Mouse (Mus musculus) adrenal gland (tissue): ENCODE measurements around the gene Adam30.
"Not testable (repeated sequence)": the region's sequence is repeated elsewhere in the genome, so short reads cannot be mapped to it uniquely, and the experiment has no call there.

Source experiments
- intact Hi-C: fragments of 180-260 bp; cut with DNase I; formaldehyde crosslinking; loops from one replicate; pipeline ENCODE4 v1.15.1; 2025
- long read RNA-seq, 2 experiments: library from polyadenylated mRNA; unstranded; transcript quantifications; one replicate each; pipeline ENCODE4 v2.0.0; 2020; ENCODE audit warnings: borderline replicate concordance in 1 of 2; ENCODE audit not compliant: insufficient replicate concordance in 1 of 2

Gene Adam30
- long read RNA-seq, experiment 1 = 0 reads
- long read RNA-seq, experiment 2 = 0 reads

GRCm38 (mm10) chr3:98160330-98160729 is at the start of gene Adam30:
Gene Adam30 (plus strand): TSS chr3:98160630.
- intact Hi-C loops = no loop called here

DNA sequence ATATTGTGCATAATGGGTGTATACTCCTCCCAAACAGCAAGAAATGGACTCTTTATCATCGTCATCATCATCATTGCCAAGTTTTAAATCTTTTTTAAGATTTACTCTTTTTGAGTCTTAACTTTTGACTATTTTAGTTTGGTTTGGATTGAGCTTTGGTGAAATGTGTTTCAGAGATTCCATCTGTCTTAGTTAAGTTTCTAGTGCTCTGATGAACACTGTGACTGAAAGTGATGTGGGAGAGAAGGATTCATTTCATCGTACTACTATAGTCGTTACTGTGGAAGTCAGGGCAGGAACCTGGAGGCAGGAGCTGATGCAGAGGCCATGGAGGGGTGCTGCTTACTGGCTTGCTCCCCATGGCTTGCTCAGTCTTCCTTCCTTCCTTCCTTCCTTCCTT is 42.2 kb upstream of the Adam30 start:
- intact Hi-C loops = no loop called here

GRCm38 (mm10) chr3:98119338-98119737 is 41.1 kb upstream of the Adam30 start:
- intact Hi-C loops = no loop called here

DNA sequence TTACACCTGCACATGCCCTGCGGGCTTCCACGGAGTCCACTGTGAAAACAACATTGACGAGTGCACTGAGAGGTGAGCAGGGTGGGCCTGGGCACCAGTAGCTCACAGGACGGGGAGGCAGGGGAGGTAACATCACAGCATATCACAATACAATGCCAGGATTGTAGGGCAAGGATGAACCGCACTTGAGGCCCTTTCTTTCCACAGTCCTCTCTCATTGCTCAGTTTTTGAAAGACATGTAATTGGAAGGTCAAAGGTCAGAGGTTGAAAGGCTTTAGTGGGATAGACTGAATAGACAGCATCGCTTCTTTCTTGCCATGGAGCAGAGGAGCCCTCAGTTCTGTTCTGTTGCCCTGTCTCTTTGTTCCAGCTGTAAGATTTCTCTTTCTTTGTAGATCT is 39.5 kb upstream of the Adam30 start:
- intact Hi-C loops = no loop called here

DNA sequence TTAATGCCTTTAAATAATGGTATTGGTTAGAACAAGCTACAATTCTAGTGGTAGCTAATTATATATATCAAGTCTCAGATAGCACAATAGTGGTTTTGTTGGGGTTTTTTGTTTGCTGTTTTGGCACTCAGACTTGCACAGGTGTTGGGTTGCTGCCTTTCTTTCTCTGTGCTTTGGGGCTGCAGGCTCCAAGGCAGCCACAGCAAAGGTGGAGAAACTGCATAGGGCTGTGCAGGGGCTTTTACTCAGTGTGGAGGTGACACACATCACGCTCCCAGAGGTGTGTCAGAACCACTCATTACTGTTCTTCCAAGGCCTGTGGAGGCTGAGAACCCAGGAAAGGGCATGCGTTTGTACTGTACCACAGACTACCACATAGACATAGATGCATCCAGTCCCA is 32.7 kb upstream of the Adam30 start:
- intact Hi-C loops = no loop called here

GRCm38 (mm10) chr3:98128716-98129115 is 31.7 kb upstream of the Adam30 start:
- intact Hi-C loops = no loop called here

- intact Hi-C loops = not testable (repeated sequence)
Observed at GRCm38 (mm10) chr3:98132140-98132539, 28.3 kb upstream of the Adam30 start.

DNA sequence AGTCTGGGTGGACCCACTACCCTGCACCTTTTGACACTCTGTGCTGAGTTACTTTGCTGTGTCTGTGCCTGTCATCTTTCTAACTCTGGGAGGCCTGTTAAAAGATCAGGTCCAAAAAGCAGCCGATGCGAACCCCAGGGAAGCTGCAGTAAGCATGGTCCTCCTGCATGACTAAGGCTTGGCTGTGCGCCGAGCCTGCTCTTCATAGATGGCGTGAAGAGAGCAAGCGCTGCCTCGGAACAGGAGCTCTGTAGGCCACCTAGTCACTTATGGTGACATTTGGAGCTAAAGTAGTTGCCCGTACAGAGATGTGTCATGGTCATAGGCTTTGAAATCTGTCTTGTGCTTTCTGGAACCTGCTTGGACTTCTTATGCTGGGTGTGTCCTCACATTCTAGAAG is 27.8 kb upstream of the Adam30 start:
- intact Hi-C loops = no loop called here

DNA sequence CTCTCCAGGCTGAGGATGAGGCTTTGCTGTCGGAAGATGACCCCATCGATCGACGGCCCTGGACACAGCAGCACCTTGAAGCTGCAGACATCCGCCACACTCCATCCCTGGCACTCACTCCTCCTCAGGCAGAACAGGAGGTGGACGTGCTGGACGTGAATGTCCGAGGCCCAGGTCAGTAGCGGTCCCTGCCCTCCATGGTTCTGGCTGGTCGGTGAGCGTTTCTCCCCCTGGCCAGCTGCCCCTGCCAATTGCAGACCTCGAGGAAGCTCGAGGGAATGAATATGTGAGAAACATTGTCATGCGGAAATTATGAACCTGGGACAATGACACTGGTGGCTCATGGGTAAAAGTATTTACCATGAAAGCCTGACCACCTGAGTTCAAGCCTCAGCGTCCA is 19.0 kb upstream of the Adam30 start:
- intact Hi-C loops = no loop called here

- intact Hi-C loops = no loop called here
Observed at GRCm38 (mm10) chr3:98142862-98143261, 17.6 kb upstream of the Adam30 start.

DNA sequence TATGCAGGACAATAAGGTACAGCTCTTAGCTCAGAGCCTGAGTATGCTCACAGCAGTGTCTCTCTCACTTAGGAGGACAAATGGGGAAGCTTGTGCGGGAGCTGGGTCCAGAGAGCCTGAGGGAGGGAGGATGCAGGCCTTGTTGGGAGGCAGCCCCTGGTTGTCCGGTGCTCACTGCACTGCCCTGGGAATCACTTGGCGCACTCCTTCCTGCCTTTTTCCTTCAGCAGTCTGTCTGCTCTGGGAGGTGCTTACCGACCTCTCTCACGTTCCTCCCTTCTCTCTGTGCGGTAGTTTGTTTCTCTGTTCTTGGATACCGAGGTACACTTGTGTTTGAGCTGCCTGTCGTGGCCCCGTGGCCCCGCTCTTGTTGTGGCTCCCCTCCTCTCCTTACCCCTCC is 15.2 kb upstream of the Adam30 start:
- intact Hi-C loops = no loop called here

GRCm38 (mm10) chr3:98146471-98147410 is 13.7 kb upstream of the Adam30 start:
- intact Hi-C loops = no loop called here

DNA sequence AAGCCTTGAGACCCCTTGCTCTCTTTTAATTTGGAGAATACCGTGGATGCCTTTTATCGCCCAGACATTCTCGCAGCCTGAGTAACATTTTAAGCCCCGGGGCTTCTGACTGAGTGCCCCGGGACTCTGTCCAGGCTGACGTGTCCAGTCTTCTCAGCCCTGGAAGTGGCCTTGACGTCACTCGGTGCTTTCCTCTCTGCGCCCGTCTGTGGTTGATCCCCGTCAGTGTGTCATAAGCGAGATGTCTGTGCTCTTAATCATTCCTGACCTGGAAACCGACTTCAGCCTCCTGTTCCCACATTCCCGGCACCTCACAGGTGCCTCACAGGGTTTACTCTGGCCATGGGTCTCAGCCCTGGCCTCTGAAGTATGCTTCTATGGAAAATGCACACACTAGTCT is 12.7 kb upstream of the Adam30 start:
- intact Hi-C loops = no loop called here

GRCm38 (mm10) chr3:98149881-98150280 is 10.5 kb upstream of the Adam30 start:
- intact Hi-C loops = no loop called here

GRCm38 (mm10) chr3:98151016-98151415 is 9.4 kb upstream of the Adam30 start:
- intact Hi-C loops = no loop called here

DNA sequence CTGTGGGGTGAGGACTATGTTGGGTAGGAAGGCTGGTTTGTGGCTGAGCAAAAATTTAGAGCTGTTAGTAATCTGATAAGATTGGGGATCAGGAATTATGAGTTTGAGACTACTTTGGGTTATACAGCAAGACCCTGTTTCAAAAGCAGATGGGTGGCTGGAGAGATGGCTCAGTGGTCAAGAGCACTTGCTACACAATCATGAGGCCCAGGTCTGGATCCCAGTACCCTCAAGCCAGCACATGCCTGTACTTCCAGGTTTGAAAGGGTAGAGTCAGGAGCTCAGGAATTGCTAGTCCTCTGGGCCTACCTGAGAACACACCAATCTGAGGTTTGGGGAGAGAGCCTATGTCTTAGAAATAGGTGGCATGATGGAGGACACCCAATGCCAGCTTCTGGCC is 7.0 kb upstream of the Adam30 start:
- intact Hi-C loops = no loop called here

- intact Hi-C loops = no loop called here
Observed at GRCm38 (mm10) chr3:98156158-98156557, 4.3 kb upstream of the Adam30 start.

GRCm38 (mm10) chr3:98157073-98157472 is 3.4 kb upstream of the Adam30 start:
- intact Hi-C loops = no loop called here

GRCm38 (mm10) chr3:98157585-98157984 is 2.8 kb upstream of the Adam30 start:
- intact Hi-C loops = no loop called here

- intact Hi-C loops = no loop called here
Observed at GRCm38 (mm10) chr3:98158646-98159045, 1.8 kb upstream of the Adam30 start.

GRCm38 (mm10) chr3:98159289-98159688 is 1.1 kb upstream of the Adam30 start:
- intact Hi-C loops = no loop called here

DNA sequence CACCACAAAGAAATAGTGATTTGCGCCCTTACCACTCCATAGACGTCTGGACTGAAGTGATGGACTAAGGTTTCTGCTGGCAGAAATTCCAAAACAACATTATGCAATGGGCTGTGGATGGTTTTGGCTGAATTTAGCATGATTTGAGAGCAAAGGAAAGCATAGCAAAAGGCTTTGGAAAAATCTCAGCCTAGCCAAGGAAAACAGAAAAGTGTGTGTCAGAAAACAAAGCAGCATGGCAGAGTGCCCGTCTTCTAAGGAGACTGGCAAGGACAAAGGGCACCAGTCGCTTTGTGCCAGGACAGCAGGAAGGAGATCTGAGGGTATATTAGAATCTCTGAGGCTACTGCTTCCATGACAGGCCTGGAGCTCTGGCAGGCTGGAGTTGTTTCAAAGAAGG is 17.9 kb downstream of the Adam30 start:
- intact Hi-C loops = loop anchor here (5.0 kb wide), 1 partner anchor 44 kb away; the partner anchor contains the start of gene Reg4

DNA sequence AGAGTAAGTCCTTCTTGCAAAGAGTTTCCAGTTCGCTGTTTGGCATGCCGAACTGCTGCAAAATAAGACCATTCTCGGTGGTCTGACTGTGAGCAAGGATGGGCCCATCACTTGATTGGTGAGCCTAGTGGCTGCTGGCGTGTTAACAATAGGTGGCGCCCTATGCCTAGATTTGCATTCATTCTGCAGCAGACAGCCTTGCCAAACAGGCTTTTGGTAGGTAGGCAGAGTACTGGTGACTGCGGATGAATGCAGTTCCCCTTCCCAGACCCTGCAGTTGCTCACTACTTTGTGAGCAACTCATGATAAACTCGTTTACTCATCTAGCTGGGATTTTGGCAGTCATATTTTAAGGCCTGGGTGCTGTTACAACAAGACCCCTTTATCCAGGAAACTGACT is 20.4 kb downstream of the Adam30 start:
- intact Hi-C loops = no loop called here
